Mouse (Mus musculus) erythroblast, embryonic 14.5 days (primary cell): ENCODE results near the gene Ptgs2.

ENCODE experiments used
- GATA1 ChIP-seq: IDR thresholded peaks from 2 replicates; pipeline ENCODE4 v1.6.1; 2012; ENCODE audit warnings: low read length, inconsistent platforms, mixed read lengths
- TAL1 ChIP-seq: IDR thresholded peaks from 3 replicates; pipeline ENCODE4 v1.6.1; 2012; ENCODE audit warnings: low read length, inconsistent platforms, mixed read lengths

DNA sequence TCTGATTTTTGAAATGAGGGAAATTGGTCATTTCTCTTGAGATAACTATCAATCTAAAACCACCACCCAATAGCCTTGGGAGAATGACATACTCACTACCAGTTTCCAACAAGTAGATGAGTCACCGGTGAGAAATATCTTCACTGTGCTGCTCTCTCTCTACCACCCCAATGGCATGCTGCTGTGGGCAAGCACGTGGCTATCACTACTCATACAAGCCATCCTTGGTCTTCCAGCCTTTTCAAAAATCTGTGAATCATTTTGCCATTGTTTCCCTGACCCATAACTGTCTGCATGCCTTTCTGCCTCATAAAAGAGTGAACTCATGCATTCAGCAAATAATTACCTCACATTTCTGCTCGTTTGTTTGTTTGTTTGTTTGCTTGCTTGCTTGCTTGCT is 51.6 kb downstream of the Ptgs2 start:
- TF ChIP-seq GATA1 (no peak), TAL1 (no peak)
